Mouse (Mus musculus) intestine, embryonic 14.5 days (tissue): ENCODE results near the gene Dscam. TPM values are rescaled to one million over a fixed set of nuclear protein-coding genes. Genes with fewer than 3 reads are reported as not detected.

Experiments used
- ATAC-seq: fragments of 200-750 bp; cut with Nextera tagmentation; replicated peaks from 2 replicates; pipeline ENCODE4 v1.8.0; 2017; ENCODE audit warnings: low read depth, moderate number of reproducible peaks, moderate TSS enrichment, moderate library complexity; ENCODE audit not compliant: low FRiP score, low TSS enrichment
- DNase-seq: peaks from one replicate; pipeline ENCODE4 v3.0.0-alpha.2; 2018; ENCODE audit warnings: low spot score
- H3K27ac ChIP-seq: fragments of 300-500 bp; sonication (generic); 2 replicates; pipeline ENCODE4 v1.5.1; 2014; ENCODE audit warnings: low read depth, mild to moderate bottlenecking, control low read depth
- H3K27me3 ChIP-seq: fragments of 300-500 bp; sonication (generic); replicated peaks from 2 replicates; pipeline ENCODE4 v1.6.1; 2014; ENCODE audit warnings: low read length, control low read depth; ENCODE audit not compliant: control insufficient read depth, insufficient read depth
- H3K36me3 ChIP-seq: fragments of 300-500 bp; sonication (generic); 2 replicates; pipeline ENCODE4 v1.6.1; 2014; ENCODE audit warnings: low read length, control low read depth; ENCODE audit not compliant: control insufficient read depth, insufficient read depth
- H3K4me1 ChIP-seq: fragments of 300-500 bp; sonication (generic); replicated peaks from 2 replicates; pipeline ENCODE4 v1.6.1; 2014; ENCODE audit warnings: low read length, control low read depth, mixed read lengths; ENCODE audit not compliant: control insufficient read depth, insufficient read depth
- H3K4me2 ChIP-seq: fragments of 300-500 bp; sonication (generic); 2 replicates; pipeline ENCODE4 v1.6.1; 2014; ENCODE audit warnings: low read length
- H3K4me3 ChIP-seq: fragments of 300-500 bp; sonication (generic); 2 replicates; pipeline ENCODE4 v1.5.1; 2014; ENCODE audit warnings: low read depth, low read length, control low read depth, mixed read lengths
- H3K9ac ChIP-seq: fragments of 300-500 bp; sonication (generic); 2 replicates; pipeline ENCODE4 v1.6.1; 2014; ENCODE audit warnings: mild to moderate bottlenecking, low read length
- H3K9me3 ChIP-seq: fragments of 300-500 bp; sonication (generic); 2 replicates; pipeline ENCODE4 v1.6.1; 2016; ENCODE audit warnings: low read length, control low read depth; ENCODE audit not compliant: control insufficient read depth
- WGBS: fragments of 180-500 bp; shearing (Covaris S2); extraction: QIAGEN DNeasy Blood & Tissue Kit; methylation state at CpG from one replicate; pipeline ENCODE4 v1.1.7; 2014; 5-methylcytosine and 5-hydroxymethylcytosine counted together
- polyA plus RNA-seq: library from polyadenylated mRNA; unstranded; fragments of >200 nt; fragmentation: Nextera tagmentation; extraction: Ambion mirVana; gene quantifications from 2 replicates; pipeline ENCODE4 v1.2.1, GENCODE M21; 2014

The Dscam gene
- polyA plus RNA-seq, 1 experiment from 2014 or later, result 0.37 TPM

GRCm38 (mm10) chr16:96846113-96846512 is 324.4 kb downstream of the Dscam start:
- H3K4me1 ChIP-seq, result no peaks in the 10 kb centered on the region
- DNase-seq (no peak), ATAC-seq (no peak)
- no peaks in the 10 kb centered on the region for H3K36me3 ChIP-seq
- WGBS, result 46% methylated on average over 3 of the region's 3 CpGs
- no peak overlapping the region for H3K4me3 ChIP-seq
- H3K4me2 ChIP-seq, result no peak overlapping the region
- no peaks in the 10 kb centered on the region for H3K9me3 ChIP-seq
- H3K27me3 ChIP-seq, result no peaks in the 10 kb centered on the region
- H3K27ac ChIP-seq, result no peak overlapping the region
- no peak overlapping the region for H3K9ac ChIP-seq

- Histone ChIP-seq H3K27ac (no peak overlapping the region), H3K4me2 (no peak overlapping the region), H3K4me1 (no peaks in the 10 kb centered on the region), H3K4me3 (no peak overlapping the region), H3K27me3 (no peaks in the 10 kb centered on the region), H3K36me3 (no peaks in the 10 kb centered on the region), H3K9ac (no peak overlapping the region), H3K9me3 (no peaks in the 10 kb centered on the region)
- DNase-seq (no peak), ATAC-seq (no peak)
- 67% methylated on average over 3 of the region's 3 CpGs for WGBS
These were observed 325.0 kb downstream of the Dscam start for GRCm38 (mm10) chr16:96845475-96846098.

- ATAC-seq (no peak), DNase-seq (no peak)
- Histone ChIP-seq H3K9ac (no peak overlapping the region), H3K4me1 (no peaks in the 10 kb centered on the region), H3K36me3 (no peaks in the 10 kb centered on the region), H3K27me3 (no peaks in the 10 kb centered on the region), H3K9me3 (no peaks in the 10 kb centered on the region), H3K27ac (no peak overlapping the region), H3K4me2 (no peak overlapping the region), H3K4me3 (no peak overlapping the region)
- 78% methylated on average over 9 of the region's 9 CpGs for WGBS
These were observed 326.7 kb downstream of the Dscam start for GRCm38 (mm10) chr16:96843691-96844400.

GRCm38 (mm10) chr16:96842829-96843360 is 327.7 kb downstream of the Dscam start:
- Histone ChIP-seq H3K27me3 (no peaks in the 10 kb centered on the region), H3K36me3 (no peaks in the 10 kb centered on the region), H3K4me2 (no peak overlapping the region), H3K9ac (no peak overlapping the region), H3K4me1 (no peaks in the 10 kb centered on the region), H3K4me3 (no peak overlapping the region), H3K9me3 (no peaks in the 10 kb centered on the region), H3K27ac (no peak overlapping the region)
- 90% methylated on average over 3 of the region's 3 CpGs for WGBS
- ATAC-seq (no peak), DNase-seq (no peak)

GRCm38 (mm10) chr16:96819649-96820048 is 350.9 kb downstream of the Dscam start:
- no peaks in the 10 kb centered on the region for H3K36me3 ChIP-seq
- 0 out of 2 replicates have a peak, but pooled peaks have one; percentile 60 for ATAC-seq

GRCm38 (mm10) chr16:96806298-96806697 is 364.3 kb downstream of the Dscam start:
- no peaks in the 10 kb centered on the region for H3K36me3 ChIP-seq
- no peak for DNase-seq
- H3K27me3 ChIP-seq, result no peaks in the 10 kb centered on the region
- no peaks in the 10 kb centered on the region for H3K4me1 ChIP-seq
- no peaks in the 10 kb centered on the region for H3K9me3 ChIP-seq
- H3K4me3 ChIP-seq, result no peak overlapping the region
- no peak for ATAC-seq
- H3K27ac ChIP-seq, result no peak overlapping the region
- no peak overlapping the region for H3K9ac ChIP-seq
- H3K4me2 ChIP-seq, result no peak overlapping the region
- 80% methylated on average over 1 of the region's 1 CpGs for WGBS

More at GRCm38 (mm10) chr16:96819649-96820048, 350.9 kb downstream of the Dscam start:
- Histone ChIP-seq H3K9ac (no peak overlapping the region), H3K27ac (no peak overlapping the region), H3K4me2 (no peak overlapping the region), H3K4me1 (no peaks in the 10 kb centered on the region), H3K4me3 (no peak overlapping the region), H3K9me3 (no peaks in the 10 kb centered on the region), H3K27me3 (no peaks in the 10 kb centered on the region)
- peak; percentile 76 for DNase-seq
- 30% methylated on average over 16 of the region's 16 CpGs for whole genome bisulfite sequencing

GRCm38 (mm10) chr16:96802636-96803035 is 367.9 kb downstream of the Dscam start:
- no peaks in the 10 kb centered on the region for H3K27me3 ChIP-seq
- H3K9me3 ChIP-seq, result no peaks in the 10 kb centered on the region
- no peak overlapping the region for H3K4me3 ChIP-seq
- DNase-seq (no peak), ATAC-seq (no peak)
- 77% methylated on average over 2 of the region's 2 CpGs for WGBS
- H3K27ac ChIP-seq, result no peak overlapping the region
- H3K36me3 ChIP-seq, result no peaks in the 10 kb centered on the region
- no peak overlapping the region for H3K4me2 ChIP-seq
- no peaks in the 10 kb centered on the region for H3K4me1 ChIP-seq
- H3K9ac ChIP-seq, result no peak overlapping the region

GRCm38 (mm10) chr16:96801650-96802237 is 368.8 kb downstream of the Dscam start:
- H3K27me3 ChIP-seq, result no peaks in the 10 kb centered on the region
- H3K4me1 ChIP-seq, result no peaks in the 10 kb centered on the region
- DNase-seq, result no peak
- no peak overlapping the region for H3K4me3 ChIP-seq
- no peaks in the 10 kb centered on the region for H3K36me3 ChIP-seq
- H3K9ac ChIP-seq, result no peak overlapping the region
- H3K27ac ChIP-seq, result no peak overlapping the region
- H3K9me3 ChIP-seq, result no peaks in the 10 kb centered on the region
- H3K4me2 ChIP-seq, result no peak overlapping the region
- WGBS, result 89% methylated on average over 1 of the region's 1 CpGs
- ATAC-seq, result no peak
